Mouse (Mus musculus) lung, adult 2 months (tissue): ENCODE data around the gene Gm29427. TPM values are rescaled to one million over a fixed set of nuclear protein-coding genes. Genes with fewer than 3 reads are reported as not detected.

Source experiments
- DNase-seq: peaks from one replicate; pipeline ENCODE4 v3.0.0; 2022
- H3K4me1 ChIP-seq: fragments of 200-500 bp; 2 replicates; pipeline ENCODE4 v1.6.1; 2011; ENCODE audit warnings: low read length; ENCODE audit not compliant: control insufficient read depth, insufficient read depth
- H3K4me3 ChIP-seq: fragments of 200-500 bp; replicated peaks from 2 replicates; pipeline ENCODE3; 2011; ENCODE audit warnings: low read depth, mild to moderate bottlenecking, control low read depth, low read length; ENCODE audit errors: extremely low read depth
- CTCF ChIP-seq: fragments of 200-500 bp; IDR thresholded peaks from 2 replicates; pipeline ENCODE4 v1.5.1; 2011; ENCODE audit warnings: mild to moderate bottlenecking, low read length, control low read depth; ENCODE audit not compliant: insufficient read depth
- POLR2A ChIP-seq: fragments of 200-500 bp; IDR thresholded peaks from 2 replicates; pipeline ENCODE4 v1.6.1; 2011; ENCODE audit warnings: low read depth, mild to moderate bottlenecking, control low read depth, low read length, borderline replicate concordance; ENCODE audit errors: extremely low read depth
- WGBS: fragments of 180-500 bp; shearing (Covaris S2); methylation state at CpG from one replicate; pipeline ENCODE4 v1.1.7; 2018; 5-methylcytosine and 5-hydroxymethylcytosine counted together
- polyA plus RNA-seq: library from polyadenylated mRNA; depleted of rRNA; stranded (reverse); fragments of >200 nt; gene quantifications from 2 replicates; pipeline ENCODE4 v1.2.3, GENCODE M21; 2012

The Gm29427 gene
- polyA plus RNA-seq, 1 experiment: not detected

DNA sequence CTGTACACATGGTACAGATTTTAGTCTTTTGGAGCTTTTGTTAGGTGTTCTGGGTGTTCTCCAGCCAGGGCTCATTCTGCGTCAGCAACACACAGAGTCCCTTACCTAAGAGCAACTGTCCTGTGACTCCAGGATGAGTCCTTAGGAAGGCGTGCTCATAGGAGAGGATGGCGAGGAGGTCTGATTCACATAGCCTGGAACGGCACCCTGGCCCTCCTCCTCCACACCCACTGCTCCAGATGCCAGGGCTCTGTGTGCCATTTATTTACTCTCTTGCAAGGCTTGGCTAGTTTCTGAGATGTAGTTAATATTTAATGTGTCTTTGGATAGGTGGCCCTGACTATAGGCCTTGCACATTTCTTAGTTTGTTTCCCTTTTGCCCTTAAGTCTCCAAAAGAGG, 18.1 kb upstream of the Gm29427 start:
- Histone ChIP-seq H3K4me1 (no peaks in the 10 kb centered on the region), H3K4me3 (peak overlapping the region; percentile 57)
- TF ChIP-seq POLR2A: peak; percentile 66; the same call in 1 of the 2 replicates
- TF ChIP-seq CTCF: no peak
- WGBS: 70% methylated on average over 4 of the region's 4 CpGs
- DNase-seq: peak; percentile 70

DNA sequence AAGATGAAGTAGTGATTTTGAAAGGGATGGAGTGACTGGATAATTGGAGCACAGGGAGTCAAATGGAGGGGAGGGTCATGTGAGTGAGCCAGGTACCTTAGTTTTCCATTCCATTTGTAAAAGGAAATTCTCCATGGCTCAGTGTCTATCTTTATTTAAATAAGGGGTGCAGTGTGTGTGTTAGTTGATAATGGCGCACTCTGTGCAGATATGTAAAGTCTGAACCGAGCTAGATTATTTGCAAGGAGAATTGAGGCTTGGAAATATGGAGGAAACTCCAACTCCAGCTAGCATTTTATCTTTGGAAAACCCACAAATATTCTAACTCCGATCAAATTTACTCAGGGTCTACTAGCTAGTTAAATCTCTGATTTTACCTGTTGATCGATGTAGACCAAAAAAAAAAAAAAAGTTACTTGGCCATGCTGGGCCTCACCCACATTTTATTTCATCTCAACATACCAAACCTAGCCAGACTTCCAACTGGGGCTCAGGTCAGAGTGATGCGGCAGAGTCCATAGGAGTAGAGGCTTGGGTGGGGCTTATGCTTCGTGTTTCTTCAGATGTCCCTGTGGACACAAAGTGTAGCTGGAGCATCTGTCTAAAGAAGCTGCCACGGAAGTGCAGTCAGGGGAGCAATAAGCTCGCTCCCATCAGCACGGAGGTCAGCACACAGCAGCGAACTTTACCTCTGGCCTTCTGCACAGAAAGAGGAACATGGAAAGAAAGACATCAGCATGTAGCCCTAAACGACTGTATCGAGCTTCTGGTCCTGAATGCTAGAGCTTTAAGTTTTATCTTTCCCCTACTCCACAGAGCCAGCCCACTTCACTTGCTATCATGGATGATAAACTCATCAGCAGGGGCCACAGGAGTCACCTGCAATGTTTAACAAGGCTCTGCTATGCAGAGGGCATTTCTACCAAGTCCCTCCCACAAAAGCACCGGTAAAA, 17.4 kb upstream of the Gm29427 start:
- TF ChIP-seq POLR2A: no peak; the same call in 1 of the 2 replicates
- TF ChIP-seq CTCF: no peak
- DNase-seq: peak; percentile 23
- 69% methylated on average over 13 of the region's 13 CpGs for WGBS
- Histone ChIP-seq H3K4me1 (peaks cover 4% of the 10 kb centered on the region; the same call in 1 of the 2 replicates), H3K4me3 (peak overlapping the region; percentile 49)

DNA sequence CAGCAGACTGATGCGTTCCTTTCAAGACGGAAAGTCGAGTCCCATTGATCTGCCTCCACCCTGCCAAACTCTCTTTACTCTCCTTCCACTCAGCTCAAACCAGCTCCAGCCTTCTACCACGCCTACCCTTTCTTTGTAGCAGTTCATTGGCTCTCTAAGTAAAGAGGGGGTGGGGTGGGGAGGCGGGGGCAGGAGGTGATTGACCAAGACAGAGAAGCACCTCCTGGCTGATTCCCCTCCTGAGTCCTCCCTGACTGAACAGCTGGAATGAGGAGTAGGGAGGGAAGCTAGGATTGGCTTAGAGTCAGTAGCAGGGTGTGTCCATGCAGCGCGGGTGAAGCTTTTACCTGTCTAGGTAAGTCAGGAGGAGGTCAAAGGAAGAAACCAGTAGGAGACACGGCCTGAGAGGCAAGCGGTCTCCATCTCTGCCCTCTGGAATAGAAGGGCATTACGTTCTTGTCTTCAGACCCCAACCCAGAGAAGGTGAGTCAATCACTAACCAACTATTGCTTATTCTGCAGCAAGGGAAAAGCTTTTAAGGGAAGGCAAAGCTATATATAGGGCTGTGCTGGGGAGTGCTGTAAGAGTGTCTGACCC, 16.2 kb upstream of the Gm29427 start, which contains the start of gene AA986860:
Gene AA986860, plus strand, starts transcription at position 236 of the 597 bp plus-strand sequence.
- Histone ChIP-seq H3K4me3 (peak within 1 kb of the TSS; percentile 78), H3K4me1 (peaks cover 4% of the 10 kb centered on the region; the same call in 1 of the 2 replicates)
- peak; percentile 66 for DNase-seq
- WGBS: 20% methylated on average over 10 of the region's 10 CpGs
- TF ChIP-seq CTCF (no peak), POLR2A (peak; percentile 69; the same call in 1 of the 2 replicates)

DNA sequence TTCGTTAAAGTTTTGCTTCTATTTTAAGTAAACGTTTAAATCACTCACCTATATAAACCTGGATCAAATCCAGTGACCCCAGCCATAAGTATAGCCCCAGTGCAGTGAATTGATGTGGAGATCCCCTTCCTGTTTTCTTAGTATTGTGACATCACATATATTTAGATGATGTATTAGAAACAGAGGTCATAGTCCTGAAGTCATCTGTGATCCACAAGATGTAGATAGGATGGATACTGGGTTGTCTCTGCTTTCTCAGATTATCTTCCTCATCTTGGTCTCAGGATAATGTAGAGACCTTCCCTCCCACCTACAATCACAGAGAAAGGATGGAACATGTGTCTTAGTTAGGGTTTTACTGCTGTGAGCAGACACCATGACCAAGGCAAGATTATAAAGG, 13.6 kb upstream of the Gm29427 start, which contains the start of gene Pfkfb2:
Gene Pfkfb2, minus strand, starts transcription at position 101 of the 400 bp plus-strand sequence.
- H3K4me3 ChIP-seq: no peak within 1 kb of the TSS
- TF ChIP-seq CTCF (no peak), POLR2A (no peak)
- DNase-seq: no peak
- WGBS: 63% methylated on average over 2 of the region's 2 CpGs
- H3K4me1 ChIP-seq: peaks cover 4% of the 10 kb centered on the region

DNA sequence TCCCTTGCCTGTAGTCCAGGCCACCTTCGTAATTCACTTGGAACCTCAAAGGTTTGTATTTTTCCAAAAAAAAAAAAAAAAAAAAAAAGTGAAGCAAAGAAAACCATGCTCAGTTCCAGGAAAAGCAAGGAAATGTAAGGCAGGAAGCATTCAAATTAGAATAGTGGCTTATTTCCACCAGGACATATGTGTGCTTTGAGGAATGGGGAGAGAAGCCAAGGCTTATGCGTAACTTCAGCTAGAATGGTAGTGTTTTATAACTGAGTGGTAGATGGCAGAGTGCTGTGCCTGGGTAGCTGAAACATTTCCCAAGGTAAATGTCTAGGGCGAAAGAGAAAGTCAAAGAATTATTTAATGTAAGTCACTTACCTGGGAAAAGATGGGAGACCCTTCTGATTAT, 13.1 kb upstream of the Gm29427 start:
- 87% methylated on average over 3 of the region's 3 CpGs for WGBS
- TF ChIP-seq CTCF (no peak), POLR2A (no peak)

DNA sequence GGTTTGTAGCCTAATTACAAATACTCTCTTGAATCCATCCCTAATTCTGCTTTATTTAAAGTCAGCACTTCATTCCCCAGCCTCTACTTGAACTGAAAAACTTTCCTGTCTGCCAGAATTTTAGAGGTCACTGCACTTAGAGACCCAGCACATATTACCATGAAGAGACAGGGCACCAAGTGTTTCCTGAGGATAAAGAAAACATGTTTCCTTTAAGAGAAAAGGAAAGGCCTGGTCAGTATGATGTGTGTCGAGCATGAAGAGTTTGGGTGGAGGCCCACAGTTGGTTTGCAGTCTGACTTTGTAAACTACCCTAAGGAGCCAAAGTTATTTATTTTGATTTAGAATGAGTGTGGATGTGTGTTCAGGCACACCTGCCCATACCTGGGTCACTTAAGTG, 12.5 kb upstream of the Gm29427 start:
- no peak overlapping the region for H3K4me3 ChIP-seq
- 21% methylated on average over 1 of the region's 1 CpGs for WGBS
- DNase-seq: no peak

More for the DNA sequence above, 13.1 kb upstream of the Gm29427 start:
- no peak for DNase-seq
- H3K4me1 ChIP-seq: peaks cover 4% of the 10 kb centered on the region
- H3K4me3 ChIP-seq: no peak overlapping the region

DNA sequence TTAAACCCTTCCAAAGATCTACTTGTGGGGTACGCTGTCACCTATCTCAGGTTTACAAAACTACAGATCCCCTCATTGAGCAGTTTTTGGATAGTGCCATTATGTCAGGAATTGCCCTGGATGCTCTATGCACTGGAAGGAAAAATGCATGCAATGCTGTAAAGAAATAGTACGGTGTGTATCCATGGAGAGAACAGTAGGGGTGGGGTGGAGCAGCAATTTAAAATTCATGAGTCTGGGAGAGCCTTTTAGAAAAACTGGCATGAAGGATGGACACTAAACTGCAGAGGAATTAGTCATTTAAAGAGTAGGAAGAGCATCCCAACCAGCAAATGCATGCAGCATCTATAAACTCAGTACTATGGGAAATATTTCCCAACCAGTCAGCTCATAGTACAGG, 10.8 kb upstream of the Gm29427 start:
- H3K4me1 ChIP-seq: peaks cover 4% of the 10 kb centered on the region
- no peak overlapping the region for H3K4me3 ChIP-seq
- no peak for DNase-seq
- TF ChIP-seq POLR2A (no peak), CTCF (no peak)
- 92% methylated on average over 2 of the region's 2 CpGs for WGBS

More for the DNA sequence above, 12.5 kb upstream of the Gm29427 start:
- peaks cover 4% of the 10 kb centered on the region for H3K4me1 ChIP-seq
- no peak for TF ChIP-seq POLR2A
- TF ChIP-seq CTCF: no peak

DNA sequence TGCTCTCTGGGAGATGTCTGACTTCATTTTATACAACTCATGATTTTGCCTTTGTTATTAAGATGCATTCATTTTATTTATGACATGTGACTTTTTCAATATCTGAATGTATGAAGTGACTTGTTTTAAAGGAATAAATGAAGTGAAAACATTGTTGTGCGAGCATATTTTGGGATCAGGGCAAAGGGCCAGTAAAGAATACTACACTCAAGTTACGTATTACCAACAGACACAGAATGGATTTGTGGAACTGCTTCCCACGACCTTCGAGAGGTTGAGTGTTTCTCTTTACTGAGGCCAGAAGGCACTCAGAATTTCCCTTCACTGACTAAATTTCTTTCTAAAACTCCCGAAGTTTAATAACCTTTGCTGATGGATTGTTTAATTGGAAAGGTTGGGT, 8.6 kb upstream of the Gm29427 start:
- 57% methylated on average over 5 of the region's 5 CpGs for WGBS

DNA sequence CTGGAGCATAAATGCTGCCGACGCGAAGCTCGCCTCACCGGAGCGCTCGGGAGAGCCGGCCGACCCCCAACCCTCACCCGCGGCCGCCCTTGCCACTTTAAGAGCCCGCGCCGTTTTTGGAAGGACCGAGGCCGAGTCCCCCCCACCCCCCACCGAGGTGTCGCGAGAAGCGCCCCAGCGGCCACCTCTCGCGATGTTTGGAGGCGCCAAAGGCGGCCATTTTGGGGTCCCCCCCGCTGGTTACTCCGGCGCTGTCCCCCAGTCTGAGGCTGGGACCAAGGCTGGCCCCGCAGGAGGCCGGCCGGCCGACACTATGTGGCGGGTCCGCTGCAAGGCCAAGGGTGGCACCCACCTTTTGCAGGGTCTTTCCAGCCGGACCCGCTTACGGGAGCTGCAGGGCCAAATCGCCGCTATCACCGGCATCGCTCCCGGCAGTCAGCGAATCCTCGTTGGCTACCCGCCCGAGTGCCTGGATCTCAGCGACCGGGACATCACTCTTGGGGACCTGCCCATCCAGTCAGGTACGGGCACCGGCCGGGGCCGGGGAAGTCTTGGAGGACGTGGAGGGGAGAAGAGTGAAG, 1.8 kb upstream of the Gm29427 start, which contains the start of gene Yod1:
Gene Yod1, plus strand, starts transcription at position 37 of the 581 bp plus-strand sequence.
- WGBS: under 1% methylated on average over 54 of the region's 54 CpGs

More for the DNA sequence above, 8.6 kb upstream of the Gm29427 start:
- Histone ChIP-seq H3K4me1 (peaks cover 4% of the 10 kb centered on the region), H3K4me3 (no peak overlapping the region)
- DNase-seq: no peak
- TF ChIP-seq POLR2A (no peak), CTCF (no peak)

More for the DNA sequence above, 1.8 kb upstream of the Gm29427 start, which contains the start of gene Yod1:
- TF ChIP-seq CTCF (no peak), POLR2A (peak; percentile 61)
- peak; percentile 91 for DNase-seq
- peaks cover 5% of the 10 kb centered on the region; the same call in 1 of the 2 replicates for H3K4me1 ChIP-seq
- peak within 1 kb of the TSS; percentile 93 for H3K4me3 ChIP-seq
